Mouse (Mus musculus): ENCODE data around the gene Efcab12. TPM values are rescaled to one million over a fixed set of nuclear protein-coding genes. Genes with fewer than 3 reads are reported as not detected.

The Efcab12 gene
- total and polyA plus RNA-seq, 3 experiments: 0.04 to 0.54 (median 0.12) TPM

DNA sequence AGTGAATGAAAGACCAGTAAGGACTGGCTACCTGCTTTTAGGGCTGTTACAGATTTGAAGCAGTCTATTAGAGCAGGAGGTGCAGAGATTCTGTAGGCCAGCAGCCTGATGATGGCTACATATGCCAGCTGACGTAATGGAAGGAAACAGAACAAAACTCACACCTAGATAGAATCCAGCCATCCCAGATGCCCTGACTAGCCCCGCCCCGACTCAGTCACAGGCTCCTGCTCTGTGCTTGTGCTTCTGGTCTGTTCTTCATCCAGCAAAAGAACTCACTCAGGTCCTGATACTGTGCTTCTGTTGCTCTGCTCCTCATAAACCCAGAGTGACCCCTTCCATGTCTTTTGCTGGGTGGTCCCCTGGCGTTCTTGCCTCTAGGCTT is 18.1 kb upstream of the Efcab12 start:
- no peaks in the 10 kb centered on the region for H3K9me3 ChIP-seq (replicated peaks; ENCODE audit: low read length)
- dilution Hi-C loops (cut with MboI; ENCODE audit: extremely low pct_ligation_motif_present, extremely low pct_unique_long_range_greater_than_20kb, low sequenced_read_pairs): no loop called here
- H3K4me3 ChIP-seq (replicated peaks in 1 of 3; ENCODE audit: low read depth in 2 of 3, low read length in 2 of 3, poor library complexity in 1 of 3): no peak overlapping the region
- H3K4me2 ChIP-seq (ENCODE audit: insufficient read depth, low read depth, poor library complexity, severe bottlenecking): no peak overlapping the region
- H3K27me3 ChIP-seq (replicated peaks): no peaks in the 10 kb centered on the region
- in situ Hi-C loops (cut with MboI; ENCODE audit: low pct_ligation_motif_present, low pct_unique_long_range_greater_than_20kb, low sequenced_read_pairs): no loop called here
- TF ChIP-seq MEF2A (IDR thresholded peaks at IDR 0.05; ENCODE audit: borderline replicate concordance, low read depth, low read length): no peak
- no peak for TF ChIP-seq ZKSCAN1 (IDR thresholded peaks at IDR 0.05; ENCODE audit: borderline replicate concordance, low read depth, low read length)
- no peak for TF ChIP-seq ELF1 (IDR thresholded peaks at IDR 0.05; ENCODE audit: low read depth, low read length)
- no peak for TF ChIP-seq MXI1 (IDR thresholded peaks at IDR 0.05; ENCODE audit: low read depth, low read length)
- H3K9ac ChIP-seq (ENCODE audit: insufficient read depth, low read depth): no peak overlapping the region
- H3K4me1 ChIP-seq (ENCODE audit: control insufficient read depth in 1 of 2, insufficient read depth in 2 of 2): peaks cover 0 to 11% of the 10 kb centered on the region in 2 experiments; a peak in 1 of 4 replicates
- no peak overlapping the region for H3K27ac ChIP-seq (ENCODE audit: insufficient read depth, low read depth)
- H3K36me3 ChIP-seq (replicated peaks in 1 of 2; ENCODE audit: control insufficient read depth in 1 of 2, insufficient read depth in 1 of 2, low read length in 1 of 2): peaks cover 0 to 1% of the 10 kb centered on the region in 2 experiments
- DNase-seq (ENCODE audit: extremely low read depth): no peak
- H3K79me2 ChIP-seq (replicated peaks; ENCODE audit: control insufficient read depth, extremely low read depth, insufficient read depth, poor library complexity, severe bottlenecking): peaks cover 6% of the 10 kb centered on the region

DNA sequence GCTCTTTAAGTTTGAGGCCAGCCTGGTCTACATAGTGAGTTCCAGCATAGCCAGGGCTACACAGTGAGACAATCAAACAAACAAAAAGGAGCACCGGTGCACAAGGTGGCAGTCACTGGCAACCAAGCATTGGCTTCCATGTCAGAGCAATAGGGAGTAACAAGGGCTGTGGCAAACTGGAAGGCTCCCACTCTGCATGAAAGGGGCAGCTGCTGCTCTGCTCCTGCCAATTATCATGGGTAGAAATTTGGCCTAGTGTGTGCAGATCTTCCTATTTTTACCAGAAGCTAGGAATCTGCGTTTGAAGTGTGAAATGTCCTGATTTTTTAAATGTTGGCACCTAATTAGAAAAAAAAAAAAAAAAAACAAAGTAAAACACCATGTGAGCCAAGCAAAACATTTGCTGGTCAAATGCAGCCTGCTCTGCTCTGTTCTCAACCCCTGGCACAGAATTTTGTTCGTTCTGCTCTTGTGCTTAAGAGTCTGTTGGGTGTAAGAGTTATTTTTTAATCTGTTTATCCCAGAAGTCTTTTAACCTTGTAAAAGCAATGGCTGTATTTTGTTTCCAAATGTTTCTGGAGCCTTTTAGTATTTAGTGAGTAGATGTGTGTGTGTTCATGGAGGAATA is 17.6 kb upstream of the Efcab12 start:
- peaks cover 0 to 1% of the 10 kb centered on the region in 2 experiments for H3K36me3 ChIP-seq (replicated peaks in 1 of 2; ENCODE audit: control insufficient read depth in 1 of 2, insufficient read depth in 1 of 2, low read length in 1 of 2)
- no peak overlapping the region for H3K27ac ChIP-seq (ENCODE audit: insufficient read depth, low read depth)
- TF ChIP-seq RAD21 (IDR thresholded peaks at IDR 0.05; ENCODE audit: low read depth, low read length): no peak
- no peak for TF ChIP-seq POLR2A (IDR thresholded peaks at IDR 0.05; ENCODE audit: low read depth, low read length)
- TF ChIP-seq HCFC1 (IDR thresholded peaks at IDR 0.05; ENCODE audit: low read depth, low read length): no peak
- no peak for TF ChIP-seq SMC3 (IDR thresholded peaks at IDR 0.05; ENCODE audit: low read depth, low read length)
- TF ChIP-seq ZC3H11A (IDR thresholded peaks at IDR 0.05; ENCODE audit: low read depth, low read length): no peak
- TF ChIP-seq IRF4 (IDR thresholded peaks at IDR 0.05; ENCODE audit: low read depth, low read length): no peak
- TF ChIP-seq USF1 (IDR thresholded peaks at IDR 0.05; ENCODE audit: low read depth, low read length): no peak
- no peak for TF ChIP-seq ELF1 (IDR thresholded peaks at IDR 0.05; ENCODE audit: low read depth, low read length)
- TF ChIP-seq EP300 (IDR thresholded peaks at IDR 0.05; ENCODE audit: low read length): no peak
- TF ChIP-seq E2F4 (IDR thresholded peaks at IDR 0.05; ENCODE audit: insufficient replicate concordance, low read depth, low read length): no peak
- no peak for TF ChIP-seq RCOR1 (conservative IDR thresholded peaks at IDR 0.05; ENCODE audit: low read depth, low read length)
- no peak for TF ChIP-seq MAFK (IDR thresholded peaks at IDR 0.05; ENCODE audit: insufficient replicate concordance, low read length)
- no peak for TF ChIP-seq USF2 (conservative IDR thresholded peaks at IDR 0.05; ENCODE audit: low read depth, low read length)
- H3K4me3 ChIP-seq (replicated peaks in 1 of 3; ENCODE audit: low read depth in 2 of 3, low read length in 2 of 3, poor library complexity in 1 of 3): no peak overlapping the region
- DNase-seq (ENCODE audit: extremely low read depth): no peak
- in situ Hi-C loops (cut with MboI; ENCODE audit: low pct_ligation_motif_present, low pct_unique_long_range_greater_than_20kb, low sequenced_read_pairs): no loop called here
- peaks cover 0 to 16% of the 10 kb centered on the region in 2 experiments; a peak in 1 of 4 replicates for H3K4me1 ChIP-seq (ENCODE audit: control insufficient read depth in 1 of 2, insufficient read depth in 2 of 2)
- no peaks in the 10 kb centered on the region for H3K9me3 ChIP-seq (replicated peaks; ENCODE audit: low read length)
- H3K9ac ChIP-seq (ENCODE audit: insufficient read depth, low read depth): no peak overlapping the region
- dilution Hi-C loops (cut with MboI; ENCODE audit: extremely low pct_ligation_motif_present, extremely low pct_unique_long_range_greater_than_20kb, low sequenced_read_pairs): no loop called here
- no peak overlapping the region for H3K4me2 ChIP-seq (ENCODE audit: insufficient read depth, low read depth, poor library complexity, severe bottlenecking)
- H3K79me2 ChIP-seq (replicated peaks; ENCODE audit: control insufficient read depth, extremely low read depth, insufficient read depth, poor library complexity, severe bottlenecking): peaks cover 6% of the 10 kb centered on the region
- no peaks in the 10 kb centered on the region for H3K27me3 ChIP-seq (replicated peaks)

Data from CH12.LX (cell line).